Mouse (Mus musculus): Measurements from ENCODE around the gene Plcb2.
A peak's percentile ranks its signal among the peaks of the same experiment; 100 is the strongest.

GRCm38 (mm10) chr2:118702883-118703761 is 25.1 kb downstream of the Plcb2 start:
- TF ChIP-seq POLR2A (IDR thresholded peaks at IDR 0.05; ENCODE audit: borderline replicate concordance, control insufficient read depth, low read depth, low read length) (peak; percentile 18; the same call in 1 of the 2 replicates), CTCF (IDR thresholded peaks at IDR 0.05; ENCODE audit: control insufficient read depth, insufficient read depth, low read length) (no peak; the same call in 1 of the 2 replicates)

Data from bone marrow, adult 2 months (tissue).